Mouse (Mus musculus) MEL (cell line): ENCODE results near the gene Farsa.
A peak's percentile ranks its signal among the peaks of the same experiment; 100 is the strongest.

Experiments
- CTCF ChIP-seq, 3 experiments: IDR thresholded peaks in 2 of 3; conservative IDR thresholded peaks in 1 of 3; 2 replicates each; pipeline ENCODE4 v1.5.1; 2011 to 2012; ENCODE audit warnings: low read length in 3 of 3, low read depth in 2 of 3, mild to moderate bottlenecking in 2 of 3, improper control_type of control experiment in 1 of 3, inconsistent platforms in 1 of 3, mixed read lengths in 1 of 3, moderate library complexity in 1 of 3; ENCODE audit not compliant: control insufficient read depth in 1 of 3, insufficient read depth in 1 of 3, poor library complexity in 1 of 3, severe bottlenecking in 1 of 3
- ELF1 ChIP-seq: IDR thresholded peaks from 2 replicates; pipeline ENCODE4 v1.6.1; 2014; ENCODE audit warnings: low read depth, mild to moderate bottlenecking, inconsistent platforms, low read length, improper control_type of control experiment, moderate library complexity
- EP300 ChIP-seq, 2 experiments: IDR thresholded peaks; 2 replicates each; pipeline ENCODE4 v1.6.1; 2011; ENCODE audit warnings: improper control_type of control experiment in 2 of 2, low read length in 2 of 2, low read depth in 1 of 2, mild to moderate bottlenecking in 1 of 2
- HCFC1 ChIP-seq: IDR thresholded peaks from 2 replicates; pipeline ENCODE4 v1.6.1; 2012; ENCODE audit warnings: low read depth, mild to moderate bottlenecking, inconsistent platforms, low read length, improper control_type of control experiment, moderate library complexity
- MAFK ChIP-seq: IDR thresholded peaks from 2 replicates; pipeline ENCODE4 v1.6.1; 2011; ENCODE audit warnings: low read depth, mild to moderate bottlenecking, low read length, improper control_type of control experiment, borderline replicate concordance
- POLR2A ChIP-seq, 2 experiments: IDR thresholded peaks; 2 replicates each; pipeline ENCODE4 v1.6.1; 2011 to 2012; ENCODE audit warnings: low read length in 2 of 2, mild to moderate bottlenecking in 2 of 2, control low read depth in 1 of 2, improper control_type of control experiment in 1 of 2, low read depth in 1 of 2, moderate library complexity in 1 of 2; ENCODE audit not compliant: control insufficient read depth in 1 of 2, insufficient read depth in 1 of 2, poor library complexity in 1 of 2
- SIN3A ChIP-seq: IDR thresholded peaks from 2 replicates; pipeline ENCODE4 v1.6.1; 2012; ENCODE audit warnings: low read length, improper control_type of control experiment, inconsistent platforms
- TAL1 ChIP-seq: IDR thresholded peaks from 2 replicates; pipeline ENCODE4 v1.6.1; 2012; ENCODE audit warnings: mild to moderate bottlenecking, inconsistent platforms, low read length, moderate library complexity, mixed read lengths

DNA sequence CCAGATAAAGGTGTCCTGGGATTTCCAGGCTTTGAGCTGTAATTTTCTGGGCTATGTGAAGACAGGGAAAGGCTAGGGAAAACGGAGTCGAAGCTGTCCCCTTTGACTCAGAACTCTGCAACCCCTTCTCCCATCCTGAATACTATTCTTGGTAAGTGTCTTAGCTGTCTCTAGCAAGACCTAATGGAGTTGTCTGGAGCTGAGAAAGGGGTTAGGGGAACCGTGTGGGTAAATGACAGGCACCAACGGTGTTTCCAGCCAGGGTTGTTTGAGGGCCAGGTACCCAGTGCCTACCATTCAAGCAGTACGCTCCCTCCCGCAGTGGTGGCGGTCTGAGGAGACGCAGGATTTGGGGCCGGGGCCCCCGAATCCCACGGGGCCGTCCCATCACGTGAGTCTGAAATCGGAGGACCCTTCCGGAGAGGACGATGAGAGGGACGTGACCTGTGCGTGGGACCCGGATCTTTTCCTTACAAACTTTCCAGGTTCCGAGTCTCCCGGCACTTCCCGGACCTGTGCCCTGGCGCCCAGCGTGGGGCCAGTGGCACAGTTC, 45.7 kb downstream of the Farsa start:
- TF ChIP-seq CTCF (IDR thresholded peaks at IDR 0.05 in 2 of 3, conservative IDR thresholded peaks at IDR 0.05 in 1 of 3; ENCODE audit: control insufficient read depth in 1 of 3, insufficient read depth in 1 of 3, low read depth in 2 of 3, low read length in 3 of 3, poor library complexity in 1 of 3, severe bottlenecking in 1 of 3) (no peak), POLR2A (IDR thresholded peaks at IDR 0.05; ENCODE audit: control insufficient read depth in 1 of 2, insufficient read depth in 1 of 2, low read depth in 1 of 2, low read length in 2 of 2, poor library complexity in 1 of 2) (no peak), MAFK (no peak), SIN3A (no peak), HCFC1 (no peak), TAL1 (peak; percentile 63), EP300 (IDR thresholded peaks at IDR 0.05; ENCODE audit: low read depth in 1 of 2, low read length in 2 of 2) (0 out of 4 replicates have a peak, but pooled peaks of 1 of the 2 experiments have one; percentile 37), ELF1 (no peak)
